In genomic region chr5:30201521-30201920, GRCm38 (mm10) we compare ENCODE assay signal across 8 mouse cellular contexts. TPM values are rescaled to one million over a fixed set of nuclear protein-coding genes. Genes with fewer than 3 reads are reported as not detected.
DNase-seq lines count a peak whose midpoint lies in the region; TF ChIP-seq lines count a peak whose summit lies in the region.
"Had no signal": no experiment of that assay in that cellular context is flagged by ENCODE, and none has a peak within 500 bp of the region (broad histone marks: within the 10 kb centered on the region; RNA-seq: fewer than 3 reads in every experiment).

No protein-coding gene starts in this region.

- H3K79me2 ChIP-seq in liver, adult 2 months (ENCODE audit: control insufficient read depth, insufficient read depth, low read length) = no peaks in the 10 kb centered on the region

- no peak for TF ChIP-seq POLR2A in liver, adult 2 months (IDR thresholded peaks at IDR 0.05; ENCODE audit: extremely low read depth, insufficient read depth, low read length)

- TF ChIP-seq CTCF in liver, adult 2 months (IDR thresholded peaks at IDR 0.05; ENCODE audit: low read depth, low read length) = peak; percentile 47; the same call in 1 of the 2 replicates

- H3K27me3 ChIP-seq in liver, adult 2 months (ENCODE audit: control insufficient read depth, insufficient read depth, low read length) = no peaks in the 10 kb centered on the region

- no peaks in the 10 kb centered on the region for H3K4me1 ChIP-seq in liver, adult 2 months (ENCODE audit: control insufficient read depth, insufficient read depth, low read length)

- no peaks in the 10 kb centered on the region for H3K36me3 ChIP-seq in liver, adult 2 months (ENCODE audit: control insufficient read depth, insufficient read depth, low read length)

- 32% methylated on average over 5 of the region's 5 CpGs for WGBS in liver, adult 2 months

- H3K9ac ChIP-seq in liver, adult 2 months (ENCODE audit: low read depth, low read length) = no peak overlapping the region

- peak; percentile 58 for DNase-seq in liver, adult 2 months (ENCODE audit: extremely low read depth, low read depth, low spot score)
- DNase-seq in liver (no peak), R1 (ENCODE audit: low read depth, low spot score) (peak; percentile 47)
- DNase-seq in embryo, embryonic 11.5 days (ENCODE audit: low read depth, low spot score) = peak; percentile 5
- peak; percentile 59 for DNase-seq in kidney, postnatal 10 days
- peak; percentile 10 for DNase-seq in lung, postnatal 25 days (ENCODE audit: low spot score)
- no peak for DNase-seq in urinary bladder, postnatal 10 days (ENCODE audit: low spot score)

- H3K4me3 ChIP-seq in liver, adult 2 months (ENCODE audit: insufficient read depth, low read depth, low read length) = no peak overlapping the region
- H3K4me3 ChIP-seq: megakaryocyte, embryonic 14.5 days had no signal

- no peak overlapping the region for H3K27ac ChIP-seq in liver, adult 2 months (replicated peaks; ENCODE audit: insufficient read depth, low read depth, low read length)

RNA-seq across cellular contexts. Expression of gene Adgrf3, which starts 4.0 kb away (rescaled TPM):
- not detected in 2 replicates for total RNA-seq in liver, adult 2 months (2014; rRNA removed)
- polyA plus RNA-seq in liver, adult 2 months (2012; rRNA removed) = not detected in 2 replicates

RNA-seq across cellular contexts. Expression of gene Selenoi, which starts 30.9 kb away (rescaled TPM):
- 26.6 and 31.8 TPM in 2 replicates for total RNA-seq in liver, adult 2 months (2014; rRNA removed)
- 59.7 and 73.9 TPM in 2 replicates for polyA plus RNA-seq in liver, adult 2 months (2012; rRNA removed)

RNA-seq across cellular contexts. Expression of gene Hadhb, which starts 46.5 kb away (rescaled TPM):
- total RNA-seq in liver, adult 2 months (2014; rRNA removed) = 252 and 270 TPM in 2 replicates
- 137 and 138 TPM in 2 replicates for polyA plus RNA-seq in liver, adult 2 months (2012; rRNA removed)

RNA-seq across cellular contexts. Expression of gene Hadha, which starts 46.6 kb away (rescaled TPM):
- 218 and 239 TPM in 2 replicates for total RNA-seq in liver, adult 2 months (2014; rRNA removed)
- 106 and 124 TPM in 2 replicates for polyA plus RNA-seq in liver, adult 2 months (2012; rRNA removed)

Comparison
In these comparisons a context has a peak if more than half of its experiments do, and no peak if none do; other contexts are left out.
1. DNase-seq: peak in liver, adult 2 months (single experiment), R1 (single experiment), embryo, embryonic 11.5 days (single experiment), kidney, postnatal 10 days (single experiment) and lung, postnatal 25 days (single experiment); none in liver (single experiment) and urinary bladder, postnatal 10 days (single experiment).